Mouse (Mus musculus) CH12.LX (cell line): Measurements from ENCODE around the gene Zdhhc18. TPM values are rescaled to one million over a fixed set of nuclear protein-coding genes. Genes with fewer than 3 reads are reported as not detected.

Experiments used
- DNase-seq: peaks from one replicate; pipeline ENCODE4 v3.0.0-alpha.2; 2013; ENCODE audit errors: extremely low read depth
- H3K27ac ChIP-seq: 2 replicates; pipeline ENCODE4 v1.5.1; 2012; ENCODE audit warnings: low read depth, mild to moderate bottlenecking, control low read depth, moderate library complexity; ENCODE audit not compliant: insufficient read depth
- H3K27me3 ChIP-seq: replicated peaks from 2 replicates; pipeline ENCODE3; 2012; ENCODE audit warnings: inconsistent platforms
- H3K36me3 ChIP-seq, 2 experiments: replicated peaks in 1 of 2; 2 replicates each; pipeline versions ENCODE3 to v1.6.1; 2012; ENCODE audit warnings: inconsistent platforms in 1 of 2, low read length in 1 of 2, mild to moderate bottlenecking in 1 of 2, mixed read lengths in 1 of 2, moderate library complexity in 1 of 2; ENCODE audit not compliant: control insufficient read depth in 1 of 2, insufficient read depth in 1 of 2
- H3K4me1 ChIP-seq, 2 experiments: 2 replicates each; pipeline ENCODE4 v1.6.1; 2012; ENCODE audit warnings: inconsistent platforms in 1 of 2, moderate library complexity in 1 of 2; ENCODE audit not compliant: insufficient read depth in 2 of 2, control insufficient read depth in 1 of 2
- H3K4me2 ChIP-seq: 2 replicates; pipeline ENCODE4 v1.6.1; 2012; ENCODE audit warnings: low read depth, mild to moderate bottlenecking, control low read depth; ENCODE audit not compliant: poor library complexity, insufficient read depth, severe bottlenecking
- H3K4me3 ChIP-seq, 3 experiments: fragments of 150-350 bp in 1 of 3; sonication (generic) in 1 of 3; replicated peaks in 1 of 3; 2 replicates each; pipeline versions ENCODE3 to v1.5.1; 2011 to 2012; ENCODE audit warnings: low read depth in 2 of 3, low read length in 2 of 3, mild to moderate bottlenecking in 2 of 3, moderate library complexity in 2 of 3, control low read depth in 1 of 3, improper control_type of control experiment in 1 of 3, inconsistent platforms in 1 of 3, mixed read lengths in 1 of 3; ENCODE audit not compliant: poor library complexity in 1 of 3
- H3K79me2 ChIP-seq: replicated peaks from 2 replicates; pipeline ENCODE4 v1.6.1; 2012; ENCODE audit warnings: mild to moderate bottlenecking, moderate library complexity; ENCODE audit not compliant: control insufficient read depth, poor library complexity, insufficient read depth, severe bottlenecking; ENCODE audit errors: extremely low read depth
- H3K9ac ChIP-seq: 2 replicates; pipeline ENCODE4 v1.6.1; 2012; ENCODE audit warnings: low read depth, mild to moderate bottlenecking, control low read depth, moderate library complexity; ENCODE audit not compliant: insufficient read depth
- H3K9me3 ChIP-seq: replicated peaks from 2 replicates; pipeline ENCODE3; 2012; ENCODE audit warnings: low read length, inconsistent platforms, mixed read lengths
- CTCF ChIP-seq, 2 experiments: IDR thresholded peaks in 1 of 2; conservative IDR thresholded peaks in 1 of 2; 2 replicates each; pipeline ENCODE4 v1.5.1; 2011 to 2012; ENCODE audit warnings: low read depth in 2 of 2, low read length in 2 of 2, improper control_type of control experiment in 1 of 2, inconsistent platforms in 1 of 2, mild to moderate bottlenecking in 1 of 2, moderate library complexity in 1 of 2
- ELF1 ChIP-seq: IDR thresholded peaks from 2 replicates; pipeline ENCODE4 v1.6.1; 2014; ENCODE audit warnings: low read depth, mild to moderate bottlenecking, inconsistent platforms, low read length, improper control_type of control experiment
- EP300 ChIP-seq: IDR thresholded peaks from 2 replicates; pipeline ENCODE4 v1.6.1; 2011; ENCODE audit warnings: low read length, improper control_type of control experiment
- HCFC1 ChIP-seq: IDR thresholded peaks from 2 replicates; pipeline ENCODE4 v1.6.1; 2012; ENCODE audit warnings: low read depth, mild to moderate bottlenecking, inconsistent platforms, low read length, improper control_type of control experiment
- IRF4 ChIP-seq: IDR thresholded peaks from 2 replicates; pipeline ENCODE4 v1.6.1; 2014; ENCODE audit warnings: low read depth, mild to moderate bottlenecking, inconsistent platforms, low read length, improper control_type of control experiment
- MAFK ChIP-seq: IDR thresholded peaks from 2 replicates; pipeline ENCODE4 v1.6.1; 2011; ENCODE audit warnings: low read length, improper control_type of control experiment; ENCODE audit not compliant: insufficient replicate concordance
- NELFE ChIP-seq: IDR thresholded peaks from 2 replicates; pipeline ENCODE4 v1.6.1; 2011; ENCODE audit warnings: low read depth, low read length, improper control_type of control experiment
- RAD21 ChIP-seq: IDR thresholded peaks from 2 replicates; pipeline ENCODE4 v1.6.1; 2011; ENCODE audit warnings: low read depth, mild to moderate bottlenecking, low read length, improper control_type of control experiment, moderate library complexity
- SMC3 ChIP-seq: IDR thresholded peaks from 2 replicates; pipeline ENCODE4 v1.6.1; 2011; ENCODE audit warnings: low read depth, low read length, improper control_type of control experiment
- TBP ChIP-seq: conservative IDR thresholded peaks from 2 replicates; pipeline ENCODE4 v1.6.1; 2011; ENCODE audit warnings: low read depth, low read length, improper control_type of control experiment
- TCF12 ChIP-seq: IDR thresholded peaks from 2 replicates; pipeline ENCODE4 v1.6.1; 2014; ENCODE audit warnings: low read depth, mild to moderate bottlenecking, inconsistent platforms, low read length, improper control_type of control experiment
- USF1 ChIP-seq: IDR thresholded peaks from 2 replicates; pipeline ENCODE4 v1.6.1; 2014; ENCODE audit warnings: low read depth, mild to moderate bottlenecking, inconsistent platforms, low read length, improper control_type of control experiment
- ZKSCAN1 ChIP-seq: IDR thresholded peaks from 2 replicates; pipeline ENCODE4 v1.6.1; 2012; ENCODE audit warnings: low read depth, inconsistent platforms, low read length, improper control_type of control experiment, borderline replicate concordance
- dilution Hi-C: fragments of 300-500 bp; cut with MboI; formaldehyde crosslinking; loops from 2 replicates; pipeline ENCODE4 v1.14.3; 2020; ENCODE audit warnings: low sequenced_read_pairs; ENCODE audit not compliant: extremely low pct_unique_long_range_greater_than_20kb, extremely low pct_ligation_motif_present
- in situ Hi-C: fragments of 300-500 bp; cut with MboI; formaldehyde crosslinking; loops from 3 replicates; pipeline ENCODE4 v1.14.3; 2019; ENCODE audit warnings: low sequenced_read_pairs, low pct_ligation_motif_present, low pct_unique_long_range_greater_than_20kb, mixed read lengths
- polyA plus RNA-seq: library from polyadenylated mRNA; unstranded; fragments of >175 nt; gene quantifications from 2 replicates; pipeline ENCODE4 v1.2.1, GENCODE M21; 2012; ENCODE audit warnings: low read depth; ENCODE audit not compliant: insufficient read length
- total RNA-seq, 2 experiments: library from RNA; depleted of rRNA; stranded (reverse); fragments of 300-350 nt in 1 of 2; fragments of >200 nt in 1 of 2; gene quantifications; 2 replicates each; pipeline ENCODE4 v1.2.3; 2012 to 2014

Zdhhc18 gene
- total and polyA plus RNA-seq, 3 experiments = 15.9 to 31.0 (median 24.3) TPM

GRCm38 (mm10) chr4:133669652-133670210 lies 19.8 kb upstream of the Zdhhc18 start:
- H3K4me1 ChIP-seq = peaks cover 18 to 67% of the 10 kb centered on the region in 2 experiments
- in situ Hi-C loops = loop anchor here (10.0 kb wide), 1 partner anchor 85 kb away; the partner anchor contains the start of gene Arid1a
- no peaks in the 10 kb centered on the region for H3K9me3 ChIP-seq
- no peak overlapping the region for H3K4me2 ChIP-seq
- no peak overlapping the region for H3K27ac ChIP-seq
- H3K36me3 ChIP-seq = peaks cover 3 to 20% of the 10 kb centered on the region in 2 experiments
- DNase-seq = no peak
- no peak overlapping the region for H3K4me3 ChIP-seq
- dilution Hi-C loops = no loop called here
- H3K9ac ChIP-seq = no peak overlapping the region
- no peaks in the 10 kb centered on the region for H3K27me3 ChIP-seq
- no peaks in the 10 kb centered on the region for H3K79me2 ChIP-seq
- TF ChIP-seq CTCF (conservative IDR thresholded peaks at IDR 0.05 in 1 of 2, IDR thresholded peaks at IDR 0.05 in 1 of 2; ENCODE audit: low read depth in 2 of 2, low read length in 2 of 2) (peak in 1 of 2 experiments; percentile 47; a peak in 2 of 4 replicates), ZKSCAN1 (no peak), TBP (no peak), SMC3 (peak; percentile 19; the same call in 1 of the 2 replicates), RAD21 (peak; percentile 35)

GRCm38 (mm10) chr4:133668537-133668936 lies 18.6 kb upstream of the Zdhhc18 start:
- no peak for TF ChIP-seq HCFC1
- TF ChIP-seq NELFE = no peak
- no peak for TF ChIP-seq MAFK
- H3K27me3 ChIP-seq = no peaks in the 10 kb centered on the region
- dilution Hi-C loops (no loop called here), in situ Hi-C loops (no loop called here)
- DNase-seq = no peak
- H3K79me2 ChIP-seq = no peaks in the 10 kb centered on the region
- peaks cover 3 to 27% of the 10 kb centered on the region in 2 experiments for H3K36me3 ChIP-seq
- H3K9ac ChIP-seq = no peak overlapping the region
- no peak overlapping the region for H3K4me2 ChIP-seq
- no peak overlapping the region for H3K4me3 ChIP-seq
- no peaks in the 10 kb centered on the region for H3K9me3 ChIP-seq
- H3K27ac ChIP-seq = no peak overlapping the region
- H3K4me1 ChIP-seq = peaks cover 14 to 55% of the 10 kb centered on the region in 2 experiments

- Histone ChIP-seq H3K27ac (0 out of 2 replicates have a peak overlapping the region, but pooled peaks have one; percentile 0), H3K79me2 (no peaks in the 10 kb centered on the region), H3K27me3 (no peaks in the 10 kb centered on the region), H3K9ac (no peak overlapping the region), H3K36me3 (peaks cover 6 to 38% of the 10 kb centered on the region in 2 experiments), H3K4me2 (no peak overlapping the region), H3K4me3 (no peak overlapping the region), H3K4me1 (peaks cover 14 to 67% of the 10 kb centered on the region in 2 experiments), H3K9me3 (no peaks in the 10 kb centered on the region)
- dilution Hi-C loops (no loop called here), in situ Hi-C loops (no loop called here)
- peak; percentile 62 for DNase-seq
- TF ChIP-seq EP300 (peak; percentile 32; the same call in 1 of the 2 replicates), TCF12 (0 out of 2 replicates have a peak, but pooled peaks have one; percentile 14), ELF1 (peak; percentile 16; the same call in 1 of the 2 replicates), USF1 (no peak), HCFC1 (no peak), IRF4 (0 out of 2 replicates have a peak, but pooled peaks have one; percentile 24)
These were observed 16.2 kb upstream of the Zdhhc18 start for GRCm38 (mm10) chr4:133666199-133666598.
